Mouse (Mus musculus) right cerebral cortex, postnatal 36 days (tissue): Measurements from ENCODE around the gene Zfp661.

ENCODE experiments used
- DNase-seq, 2 experiments: peaks; one replicate each; pipeline ENCODE4 v3.0.0; 2022; ENCODE audit warnings: low spot score in 2 of 2, mixed read lengths in 1 of 2

The Zfp661 gene

DNA sequence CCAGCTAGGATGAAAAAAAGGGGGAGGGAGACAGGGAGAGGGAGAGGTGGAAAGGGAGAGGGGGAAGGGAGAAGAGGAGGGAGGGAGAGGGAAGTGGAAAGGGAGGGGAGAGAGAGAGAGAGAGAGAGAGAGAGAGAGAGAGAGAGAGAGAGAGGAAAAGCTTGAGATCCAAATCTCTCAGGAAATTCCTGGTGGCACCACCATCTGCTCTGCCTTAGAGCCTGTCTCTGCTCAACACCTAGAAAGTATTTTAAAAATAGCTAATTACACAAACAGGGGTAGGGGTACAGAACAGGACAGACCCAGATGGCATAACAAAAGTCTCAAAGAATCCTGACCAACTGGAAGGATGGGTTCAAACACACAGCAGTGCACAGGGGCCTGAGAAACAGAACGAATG, 36.4 kb downstream of the Zfp661 start:
- DNase-seq = no peak

- no peak for DNase-seq
Measured at GRCm38 (mm10) chr2:127549711-127550110, 37.2 kb downstream of the Zfp661 start.

DNA sequence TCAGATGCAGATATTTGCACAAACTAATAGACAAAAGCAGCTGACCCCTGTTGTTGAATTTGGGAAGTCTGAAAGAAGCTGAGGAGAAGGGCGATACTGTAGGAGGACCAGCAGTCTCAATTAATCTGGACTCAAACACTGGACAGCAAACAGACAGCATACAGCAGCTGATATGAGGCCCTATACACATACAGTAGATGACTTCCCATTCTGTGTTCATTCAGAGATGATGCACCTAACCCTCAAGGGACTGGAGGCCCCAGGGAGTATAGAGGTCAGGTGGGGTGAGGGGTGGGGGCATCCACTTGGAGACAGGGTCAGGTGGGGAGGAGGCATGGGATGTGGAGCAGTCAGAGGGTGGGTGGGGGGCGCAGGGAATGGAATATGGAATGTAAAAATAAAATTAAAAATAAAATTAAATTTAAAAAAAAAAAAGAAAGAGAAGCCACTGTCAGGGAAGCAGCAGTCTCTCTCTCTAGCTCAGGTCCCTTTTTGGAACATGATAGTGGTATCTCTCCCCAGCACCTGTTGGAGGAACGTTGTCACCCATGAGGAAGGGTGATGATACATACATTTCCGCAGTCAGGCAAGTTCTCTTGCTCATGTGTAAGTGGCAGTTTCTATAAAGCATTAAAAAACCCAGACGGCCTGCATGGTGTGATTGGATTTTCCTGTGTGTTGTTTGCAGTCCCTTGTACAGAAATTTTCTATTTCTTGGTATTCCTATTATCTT, 38.4 kb downstream of the Zfp661 start:
- DNase-seq = no peak

DNA sequence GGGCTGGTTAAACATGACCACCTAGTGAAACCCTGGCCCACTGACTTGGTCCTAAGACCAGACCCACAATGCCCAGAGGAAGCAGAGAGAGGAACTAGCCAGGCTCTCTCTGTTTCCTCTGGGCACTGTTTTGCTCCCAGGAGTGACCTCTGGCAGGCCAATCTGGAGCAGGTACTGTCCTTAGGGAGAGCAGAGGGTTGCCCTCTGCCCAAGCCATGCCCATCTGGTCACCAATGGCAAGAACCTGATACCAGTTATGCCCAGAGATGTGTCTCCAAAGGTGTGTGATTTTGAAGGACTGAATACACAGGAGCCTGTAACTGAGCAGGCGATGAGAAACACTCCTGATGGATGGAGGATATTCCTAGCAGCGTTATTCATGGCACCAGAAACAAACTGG, 45.2 kb downstream of the Zfp661 start:
- DNase-seq = no peak

- no peak for DNase-seq
Measured at GRCm38 (mm10) chr2:127541185-127541584, 45.7 kb downstream of the Zfp661 start, which contains the start of gene Prom2. Gene Prom2, minus strand, starts transcription at chr2:127541467.

GRCm38 (mm10) chr2:127539494-127539893, 47.4 kb downstream of the Zfp661 start:
- DNase-seq = no peak

GRCm38 (mm10) chr2:127537548-127537947, 49.3 kb downstream of the Zfp661 start:
- DNase-seq = peak; percentile 58 to 64

- DNase-seq = peak; percentile 78 to 79
Measured at GRCm38 (mm10) chr2:127535363-127535762, 51.5 kb downstream of the Zfp661 start.

DNA sequence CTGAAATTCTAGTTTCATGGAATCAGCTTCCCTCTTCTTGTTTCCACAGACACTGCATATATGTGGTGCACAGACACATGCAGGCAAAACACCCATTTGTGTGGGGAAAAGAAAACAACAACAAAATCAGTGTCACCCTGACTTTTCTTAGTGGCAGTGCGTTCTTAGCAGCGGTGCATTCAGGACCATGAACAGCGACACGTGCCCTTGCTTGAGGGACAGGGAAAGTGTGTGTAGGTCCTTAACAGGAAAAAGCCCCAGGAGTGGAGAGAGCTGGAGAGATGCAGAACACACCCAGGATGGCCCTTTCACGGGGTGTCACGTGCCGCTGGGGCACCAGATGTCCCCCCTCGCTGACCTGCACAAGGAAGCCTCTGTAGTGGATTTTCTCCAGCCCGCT, 54.5 kb downstream of the Zfp661 start:
- no peak for DNase-seq

DNA sequence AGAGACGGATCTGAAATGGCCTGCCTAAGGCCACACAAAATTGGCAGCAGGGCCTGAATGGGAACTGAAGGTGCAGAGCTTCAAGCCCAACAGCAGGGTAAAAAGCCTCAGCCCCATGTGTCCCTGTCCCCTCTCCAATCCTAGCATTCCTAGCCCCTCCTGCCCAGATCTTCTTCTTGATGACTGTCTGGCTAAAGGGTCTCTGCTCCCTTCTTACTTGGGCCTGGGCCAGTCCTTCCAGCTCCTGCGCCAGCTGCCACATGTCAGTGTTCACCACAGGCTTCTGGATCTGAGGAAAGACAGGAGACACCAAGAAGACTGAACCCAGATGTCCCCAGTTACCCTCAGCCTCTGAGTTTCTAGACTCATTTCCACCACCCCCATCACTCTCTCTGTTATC, 55.3 kb downstream of the Zfp661 start:
- DNase-seq = no peak

DNA sequence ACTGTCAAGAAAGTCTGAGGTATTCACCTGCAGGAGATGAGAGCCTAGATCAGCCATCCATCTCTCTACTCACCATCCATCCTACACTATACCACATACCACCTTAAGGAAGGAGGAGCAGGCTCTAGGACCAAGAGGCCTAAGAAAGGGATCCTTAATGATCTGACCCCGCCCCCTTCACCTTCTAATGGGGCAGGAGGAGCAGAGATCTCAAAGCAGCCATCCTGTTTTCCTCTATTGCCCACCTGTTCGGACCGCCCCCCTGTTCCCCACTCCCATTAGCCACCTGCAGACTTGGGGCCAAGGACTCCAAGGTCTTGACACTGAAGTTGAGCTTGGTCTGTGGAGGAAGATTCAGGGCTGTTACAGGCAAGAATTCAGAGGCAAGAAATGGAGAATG, 56.5 kb downstream of the Zfp661 start:
- DNase-seq = no peak

DNA sequence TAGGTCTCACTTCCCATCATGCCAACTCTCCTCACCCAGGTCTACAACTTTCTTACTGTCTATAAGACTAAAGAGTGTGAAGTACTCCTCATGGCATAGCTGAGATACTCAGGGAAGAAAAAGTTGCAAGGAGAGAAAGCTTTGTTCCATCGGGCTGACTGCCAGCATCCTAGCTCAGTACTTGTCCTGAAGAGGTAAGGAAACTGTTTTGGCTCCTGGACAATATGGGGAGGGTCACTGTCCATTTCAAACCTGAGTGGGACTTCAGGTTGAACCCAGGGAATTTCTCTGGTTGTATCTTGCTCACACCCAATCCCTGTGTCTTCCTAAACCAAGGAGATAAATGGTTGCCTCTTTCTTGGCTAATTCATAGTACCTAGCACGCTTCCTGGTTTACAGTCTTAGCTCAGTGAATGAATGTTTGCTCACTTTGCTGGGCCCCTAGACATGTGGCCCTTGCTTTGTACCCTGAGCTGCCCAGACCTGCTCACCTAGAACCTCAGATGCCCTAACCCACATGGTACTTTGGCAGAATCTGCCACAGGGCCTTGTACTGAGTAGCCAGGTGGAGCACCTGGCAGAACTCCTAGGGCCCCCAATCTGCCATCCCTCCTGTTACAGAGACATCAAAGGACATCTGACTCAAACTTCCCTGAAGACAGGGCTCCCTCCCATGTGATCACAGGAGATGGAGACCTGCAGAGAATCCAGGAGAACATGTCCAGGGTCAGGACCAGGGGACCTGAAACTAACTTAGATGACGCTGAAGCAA, 61.7 kb downstream of the Zfp661 start:
- DNase-seq = no peak
